Mouse (Mus musculus): ENCODE measurements at regions not wholly inside any gene's neighbourhood (a gene's known extent, or its start where the extent isn't known, plus 50 kb on each side); places are given as distances from the start of the nearest gene placed in this dataset.
A peak's percentile ranks its signal among the peaks of the same experiment; 100 is the strongest.

DNA sequence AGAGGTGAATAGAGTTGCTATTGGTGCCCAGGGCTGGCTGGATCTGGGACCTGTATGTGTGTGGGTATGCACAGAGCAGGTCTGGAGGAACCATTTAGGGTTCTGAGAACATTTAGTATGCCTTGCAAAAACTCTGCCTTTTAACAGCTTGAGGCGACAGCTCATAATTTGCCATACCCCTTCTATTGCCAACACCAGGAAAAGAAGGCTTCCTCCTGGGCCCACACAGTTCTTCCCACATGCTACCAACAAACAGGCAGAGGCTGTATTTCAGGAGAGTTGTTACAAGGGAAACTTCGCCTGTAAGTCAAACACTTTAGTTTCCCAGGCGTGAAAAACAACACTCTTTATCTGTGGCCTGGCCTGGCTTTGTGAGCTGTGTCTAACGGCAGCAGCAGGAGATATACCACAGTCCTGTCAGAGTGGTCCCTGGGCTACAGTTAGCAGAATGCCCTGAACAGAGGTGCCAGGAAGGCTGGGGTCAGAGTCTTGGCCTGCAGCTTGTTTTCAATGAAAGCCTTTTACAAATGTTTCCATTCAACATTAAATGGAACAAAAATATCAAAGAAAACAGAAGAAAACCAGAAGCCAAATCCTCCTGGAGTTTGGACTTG is 225.4 kb downstream of the Dhx35 start:
- DNase-seq (ENCODE audit: low spot score in 2 of 2), result no peak

DNA sequence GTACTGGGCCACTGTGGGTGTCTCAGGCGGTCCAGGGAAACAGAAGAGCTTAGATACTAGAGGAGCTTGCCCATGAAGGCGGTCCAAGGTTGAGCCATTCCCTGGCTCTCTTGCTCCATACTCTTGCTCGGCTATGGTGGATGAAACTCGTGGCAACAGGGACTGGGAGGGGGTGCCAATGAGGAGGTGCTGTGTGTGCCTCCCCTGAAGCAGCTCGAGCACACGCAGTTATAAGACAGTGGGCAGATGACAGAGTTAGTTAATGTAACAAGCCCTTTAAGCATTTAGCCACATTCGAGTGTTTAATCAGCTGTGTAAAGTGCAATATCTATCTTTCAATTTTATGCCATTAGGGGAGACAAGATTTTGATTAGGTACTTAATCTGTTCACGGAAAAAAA is 237.5 kb downstream of the Dhx35 start:
- no peak for DNase-seq (ENCODE audit: low spot score in 2 of 2)

DNA sequence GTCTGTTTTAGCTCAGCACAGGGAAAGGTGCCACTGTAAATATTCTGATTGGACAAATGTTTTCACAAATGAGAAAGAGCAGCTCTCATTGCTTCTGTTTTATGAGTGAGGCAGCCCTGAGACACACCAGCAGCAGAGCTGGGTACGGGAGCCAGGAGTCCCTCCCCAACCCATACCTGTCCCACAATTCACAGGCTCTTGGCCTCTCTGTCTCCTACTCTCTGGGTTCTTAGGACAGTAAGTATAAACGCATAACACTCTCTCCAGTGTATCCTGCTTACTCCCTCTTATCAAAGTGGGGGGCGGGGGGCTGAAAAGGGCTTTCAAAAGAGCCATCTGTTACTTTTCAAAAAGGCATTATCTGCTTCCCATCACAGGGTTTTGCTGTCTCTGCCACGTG is 245.3 kb downstream of the Dhx35 start:
- DNase-seq (ENCODE audit: low spot score in 2 of 2), result no peak

DNA sequence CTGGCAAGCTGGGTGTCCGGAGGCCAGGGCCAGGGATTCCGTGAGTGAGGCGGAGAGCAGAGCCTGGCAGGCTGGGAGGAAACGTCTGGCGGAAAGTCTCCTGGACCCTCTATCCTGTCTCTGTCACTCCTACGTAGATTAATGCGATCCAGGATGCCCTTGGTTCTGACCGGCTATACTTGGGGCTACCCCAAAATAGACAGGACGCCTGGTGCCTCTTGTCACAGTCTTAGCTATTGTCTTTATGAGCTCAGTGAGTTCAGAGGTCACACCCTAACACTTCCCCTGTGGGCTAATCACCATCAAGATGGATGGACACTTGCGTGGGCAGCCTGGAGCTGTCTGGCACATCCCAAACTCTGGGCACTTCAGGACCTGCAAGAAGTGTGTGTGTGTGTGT is 258.9 kb downstream of the Dhx35 start:
- no peak for DNase-seq (ENCODE audit: low spot score in 2 of 2)

DNA sequence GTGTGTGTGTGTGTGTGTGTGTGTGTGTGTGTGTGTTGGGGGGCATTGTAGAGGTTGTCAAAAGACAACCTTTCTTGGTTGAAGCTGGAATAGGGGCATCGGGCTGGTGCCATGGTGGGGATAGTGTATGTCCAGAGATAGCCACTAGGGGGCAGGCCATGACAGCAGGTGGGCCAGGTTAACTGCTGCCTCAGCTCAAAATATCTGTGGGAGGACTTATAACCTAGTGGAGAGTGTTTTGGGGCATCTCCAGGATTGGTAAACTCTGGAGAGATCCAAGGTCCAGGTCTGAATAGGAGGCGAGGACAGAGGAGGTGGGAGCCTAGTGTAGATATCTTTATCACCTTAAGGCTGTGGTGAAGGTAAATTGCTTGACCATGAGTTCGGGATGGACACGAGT is 259.3 kb downstream of the Dhx35 start:
- peak; percentile 76 to 77 for DNase-seq (ENCODE audit: low spot score in 2 of 2)

DNA sequence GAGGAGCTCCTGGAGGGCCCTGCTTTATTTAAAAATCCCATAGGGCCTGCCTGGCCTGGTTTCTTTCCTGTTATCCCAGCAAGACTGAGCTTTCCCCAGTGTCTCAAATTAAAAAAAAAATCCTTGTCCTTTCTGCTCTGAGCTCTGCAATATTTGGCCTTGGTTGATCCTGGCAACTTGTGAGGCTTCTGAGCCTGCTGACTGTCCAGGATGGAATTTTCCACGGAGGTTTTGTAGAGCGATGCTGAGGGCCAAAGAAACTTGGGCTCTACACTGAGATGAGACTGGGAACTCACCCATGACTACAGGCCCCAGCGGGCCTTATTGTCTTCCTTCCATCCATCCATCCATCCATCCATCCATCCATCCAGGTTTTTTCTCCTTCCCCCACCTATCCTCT is 259.8 kb downstream of the Dhx35 start:
- DNase-seq (ENCODE audit: low spot score in 2 of 2), result no peak

DNA sequence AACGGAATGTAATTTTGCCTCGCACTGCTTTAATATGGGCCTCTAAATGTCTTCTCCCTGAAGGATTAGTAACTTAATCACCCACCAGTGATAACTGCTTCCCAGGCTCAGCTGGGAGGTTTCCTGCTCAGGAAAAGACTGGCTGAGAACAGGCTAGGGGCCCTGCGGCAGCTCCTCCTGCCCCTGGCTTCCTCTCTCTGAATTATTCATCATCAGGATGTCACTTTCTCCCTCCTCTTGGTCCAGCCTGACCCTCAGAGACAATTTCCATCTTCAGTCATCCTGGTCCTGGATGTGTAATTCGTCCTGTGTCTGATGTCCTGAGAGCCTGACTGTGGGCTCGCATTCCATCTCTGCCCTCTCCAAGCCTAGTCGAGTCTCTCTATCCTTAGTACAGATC is 261.2 kb downstream of the Dhx35 start:
- no peak for DNase-seq (ENCODE audit: low spot score in 2 of 2)

DNA sequence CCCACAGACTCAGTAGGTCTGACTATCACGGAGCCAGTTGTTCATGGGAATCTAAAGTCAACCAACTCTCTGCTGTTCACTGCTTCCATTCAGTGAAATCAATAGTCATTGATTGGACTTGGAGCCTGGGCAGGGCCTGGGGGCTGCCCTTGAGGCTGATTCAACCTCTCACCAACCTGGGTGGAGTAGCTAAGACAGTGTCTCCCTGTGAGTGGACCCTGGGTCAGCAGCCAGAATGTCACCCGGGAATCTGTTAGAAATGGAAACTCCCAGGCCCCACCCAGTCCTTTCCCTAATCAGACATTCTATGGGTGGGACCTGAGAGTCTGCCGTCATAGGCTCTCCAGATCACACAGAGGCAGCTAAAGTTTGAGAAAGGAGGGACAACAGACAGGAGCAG is 262.4 kb downstream of the Dhx35 start:
- no peak for DNase-seq (ENCODE audit: low spot score in 2 of 2)

DNA sequence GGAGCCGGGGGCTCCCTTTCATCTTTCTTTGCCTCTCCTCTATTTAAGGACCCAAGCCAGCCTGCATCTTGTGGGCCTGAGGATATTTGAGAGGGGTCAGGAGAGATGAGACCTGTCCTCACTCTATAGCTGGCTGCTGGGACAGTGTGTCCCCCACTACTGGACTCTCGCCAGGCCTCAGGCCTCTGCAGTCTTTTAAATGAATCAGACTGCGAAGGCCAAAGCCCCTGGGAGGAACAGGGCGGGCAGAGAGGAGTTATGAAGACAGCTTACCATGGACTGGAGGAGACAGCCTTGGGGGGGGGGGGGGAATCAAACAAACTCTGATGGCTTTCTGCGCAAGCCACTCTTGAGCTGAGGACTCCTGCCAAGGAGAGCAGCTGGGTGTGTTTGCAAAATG is 262.9 kb downstream of the Dhx35 start:
- peak; percentile 60 for DNase-seq (ENCODE audit: low spot score in 2 of 2)

DNA sequence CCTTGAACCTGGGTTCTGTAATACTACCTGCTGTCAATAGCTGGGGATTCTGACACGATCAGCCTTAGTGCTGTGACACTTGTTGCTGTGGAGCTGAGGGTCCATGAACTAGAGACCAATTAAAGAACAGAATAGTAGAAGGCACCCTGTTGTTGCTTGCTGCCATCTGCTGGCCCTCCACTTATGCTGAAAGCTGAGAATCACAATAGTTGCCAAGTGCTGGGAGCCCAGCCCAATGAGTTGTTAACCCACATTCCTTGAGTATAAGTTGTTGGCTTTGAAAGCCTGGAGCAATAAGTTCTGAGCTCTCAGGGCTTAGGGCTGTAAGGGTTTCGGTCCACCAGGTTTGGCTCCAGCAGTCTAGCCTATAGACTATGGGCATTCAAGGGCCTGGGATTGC is 267.7 kb downstream of the Dhx35 start:
- DNase-seq (ENCODE audit: low spot score in 2 of 2), result no peak

DNA sequence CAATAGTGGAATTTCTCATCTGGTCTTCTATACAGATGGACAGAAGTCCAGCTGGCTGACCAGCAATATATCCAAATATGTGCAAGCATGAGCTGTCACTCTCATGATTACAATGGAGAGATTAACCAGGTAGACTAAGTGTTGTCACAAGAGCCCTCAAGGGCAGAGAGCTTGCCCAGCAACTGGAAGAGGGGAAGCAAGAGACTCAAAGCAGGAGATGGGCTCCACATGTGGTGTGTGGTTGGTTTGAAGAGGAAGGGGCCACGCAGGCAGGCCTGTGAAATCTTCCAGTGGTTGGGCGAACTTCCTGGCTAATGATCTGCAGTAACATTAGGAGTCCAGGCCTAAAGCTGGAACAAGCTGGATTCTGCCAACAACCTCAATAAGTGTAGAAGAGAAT is 268.1 kb downstream of the Dhx35 start:
- no peak for DNase-seq (ENCODE audit: low spot score in 2 of 2)

DNA sequence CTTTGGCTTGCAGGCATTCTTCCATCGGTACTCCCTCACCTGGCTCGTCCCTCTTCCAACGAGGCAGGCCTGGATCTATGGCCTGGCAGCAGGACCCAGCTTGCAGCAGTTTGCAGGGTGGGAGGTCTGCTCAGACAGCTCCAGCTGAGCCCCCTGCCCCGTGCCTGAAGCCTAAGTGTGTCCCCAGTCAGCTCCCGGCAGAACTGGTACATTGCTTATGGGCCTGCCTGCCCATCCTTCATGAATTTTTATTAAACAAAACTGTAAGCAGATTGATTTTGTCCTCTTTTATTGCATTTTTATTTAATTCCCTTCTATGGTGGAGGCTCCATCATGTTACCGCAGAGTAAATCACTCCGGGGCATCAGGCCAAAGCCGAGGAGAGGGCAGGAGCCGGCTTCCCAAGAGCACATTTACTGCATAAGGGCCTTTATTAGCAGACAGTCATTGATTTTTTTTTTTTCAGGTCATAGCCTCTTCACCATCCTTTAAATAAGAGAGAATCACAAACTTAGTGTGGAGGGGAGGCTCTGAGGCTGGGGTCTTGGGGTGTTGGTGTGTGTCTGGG is 269.9 kb downstream of the Dhx35 start:
- DNase-seq (ENCODE audit: low spot score in 2 of 2), result no peak

DNA sequence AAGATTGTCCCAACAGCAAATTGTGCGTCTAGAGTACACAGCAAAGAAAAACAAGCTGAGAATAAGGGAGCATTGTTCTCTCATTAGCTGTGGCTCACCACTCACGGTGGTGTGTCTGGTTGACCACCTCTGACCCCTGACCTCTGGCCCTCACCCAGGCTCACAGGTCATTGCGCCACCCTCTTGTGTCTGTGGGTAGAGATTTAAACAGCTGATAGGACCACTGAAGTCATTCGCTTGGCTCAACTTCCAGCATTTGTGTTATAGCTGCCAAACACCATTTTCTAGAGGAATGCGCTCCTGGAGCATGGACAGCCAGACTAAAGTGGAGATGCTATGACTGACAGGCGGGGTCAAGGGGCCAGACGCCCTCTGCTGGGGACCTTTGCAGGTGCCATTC is 272.9 kb downstream of the Dhx35 start:
- DNase-seq (ENCODE audit: low spot score in 2 of 2), result no peak

DNA sequence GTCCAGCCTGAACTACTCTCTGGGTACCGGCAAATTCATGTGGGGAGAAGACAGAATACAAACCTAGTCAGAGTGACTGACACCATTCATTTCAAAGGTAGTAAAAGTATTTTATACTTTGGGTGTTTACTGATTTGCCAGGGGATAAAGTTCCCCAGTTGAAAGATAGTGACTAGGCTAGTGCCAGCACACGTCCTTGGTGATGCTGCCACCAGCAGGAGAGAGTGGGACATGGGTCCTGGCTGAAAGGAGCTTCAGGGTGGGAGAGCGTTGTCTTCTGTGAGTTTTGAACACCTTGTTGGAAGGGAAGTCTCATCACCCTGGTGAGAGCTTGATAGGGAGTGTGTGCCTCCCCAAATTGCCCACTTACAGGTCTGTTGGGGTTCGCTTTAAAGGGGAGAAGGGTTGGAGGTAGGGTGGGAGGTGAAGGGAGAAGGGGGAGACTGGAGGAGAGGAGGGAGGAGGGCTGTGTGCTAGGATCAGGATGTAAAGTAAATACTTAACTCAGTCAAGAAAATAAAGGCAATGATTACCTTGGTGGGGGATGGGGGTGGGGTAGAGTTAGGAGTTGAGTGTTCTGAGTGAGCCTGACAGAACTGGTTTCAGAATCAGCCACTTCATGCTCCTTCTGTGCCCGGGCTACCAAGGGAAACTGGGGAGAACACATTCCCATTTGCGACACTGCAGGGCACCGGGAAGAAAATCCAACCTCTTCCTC is 273.9 kb downstream of the Dhx35 start:
- DNase-seq (ENCODE audit: low spot score in 2 of 2), result no peak

DNA sequence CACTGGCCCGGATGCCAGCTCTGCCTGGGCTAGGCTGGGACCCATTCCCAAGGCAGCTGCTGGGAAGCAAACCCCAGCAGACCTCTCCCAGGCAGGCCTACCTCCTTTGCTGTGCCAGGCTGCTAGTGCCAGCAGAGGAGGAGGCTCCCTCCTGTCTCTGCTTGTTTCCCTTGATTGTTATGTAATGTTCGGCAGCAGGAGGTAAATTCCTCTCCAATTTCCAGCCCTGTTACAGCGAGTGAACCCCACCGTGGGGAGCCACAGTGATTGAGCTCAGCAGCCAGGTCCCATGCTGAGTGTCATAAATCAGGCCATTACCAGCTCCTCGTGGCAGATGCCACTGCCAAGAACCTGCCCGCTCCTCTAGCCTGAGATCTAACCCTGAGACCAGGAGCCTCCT is 274.6 kb downstream of the Dhx35 start:
- no peak for DNase-seq (ENCODE audit: low spot score in 2 of 2)

DNA sequence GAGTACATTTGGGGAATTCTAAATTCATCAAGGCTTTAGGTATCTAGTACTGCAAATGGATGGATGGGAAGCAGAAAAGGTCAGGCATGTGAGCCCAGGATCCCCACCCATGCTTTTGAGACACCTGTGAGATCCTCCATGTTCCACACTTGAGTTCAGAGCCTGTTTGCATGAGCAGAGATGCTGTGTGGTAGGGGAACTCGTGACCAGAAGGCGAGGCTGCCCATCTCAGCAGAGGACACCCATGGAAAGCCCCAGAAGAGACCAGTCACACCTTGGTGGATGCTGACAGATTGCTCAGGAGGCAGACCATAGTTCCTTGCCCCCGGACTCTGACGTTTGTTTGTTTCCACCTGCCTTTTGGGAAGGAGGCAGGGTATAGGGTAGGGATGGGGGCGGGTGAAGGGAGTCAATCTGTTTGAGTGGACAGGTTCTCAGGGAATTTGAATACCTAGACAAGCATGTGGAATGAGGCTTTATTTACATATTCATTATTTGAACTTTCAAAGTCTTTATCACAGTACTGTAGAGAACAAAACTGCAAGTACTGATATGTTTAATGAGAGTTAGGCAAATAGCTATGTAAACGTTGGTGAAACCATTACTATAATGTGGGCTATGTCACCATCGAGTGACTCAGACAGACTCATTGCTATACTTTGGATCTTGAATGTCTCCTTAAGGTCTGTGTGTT is 278.5 kb downstream of the Dhx35 start:
- DNase-seq (ENCODE audit: low spot score in 2 of 2), result no peak

DNA sequence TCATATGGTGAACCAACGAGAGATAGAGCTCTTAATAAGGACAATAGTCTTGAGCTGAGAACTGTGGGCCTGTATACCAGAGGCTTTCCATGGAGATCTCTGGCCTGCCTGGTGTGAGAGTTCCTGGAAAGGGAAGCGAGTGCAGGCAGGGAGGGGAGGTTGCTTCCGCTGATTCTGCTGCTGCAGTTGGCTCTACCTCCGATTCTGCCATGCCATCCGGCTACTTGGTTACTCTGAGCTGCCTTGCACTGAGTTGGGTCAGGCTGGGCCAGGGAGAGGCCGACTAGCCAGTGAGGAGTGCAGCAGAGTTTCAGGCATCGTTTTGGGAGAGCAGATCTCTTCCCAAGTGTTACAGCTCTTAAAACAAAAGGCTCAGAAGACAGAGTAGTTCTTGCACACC is 285.2 kb downstream of the Dhx35 start:
- no peak for DNase-seq (ENCODE audit: low spot score in 2 of 2)

DNA sequence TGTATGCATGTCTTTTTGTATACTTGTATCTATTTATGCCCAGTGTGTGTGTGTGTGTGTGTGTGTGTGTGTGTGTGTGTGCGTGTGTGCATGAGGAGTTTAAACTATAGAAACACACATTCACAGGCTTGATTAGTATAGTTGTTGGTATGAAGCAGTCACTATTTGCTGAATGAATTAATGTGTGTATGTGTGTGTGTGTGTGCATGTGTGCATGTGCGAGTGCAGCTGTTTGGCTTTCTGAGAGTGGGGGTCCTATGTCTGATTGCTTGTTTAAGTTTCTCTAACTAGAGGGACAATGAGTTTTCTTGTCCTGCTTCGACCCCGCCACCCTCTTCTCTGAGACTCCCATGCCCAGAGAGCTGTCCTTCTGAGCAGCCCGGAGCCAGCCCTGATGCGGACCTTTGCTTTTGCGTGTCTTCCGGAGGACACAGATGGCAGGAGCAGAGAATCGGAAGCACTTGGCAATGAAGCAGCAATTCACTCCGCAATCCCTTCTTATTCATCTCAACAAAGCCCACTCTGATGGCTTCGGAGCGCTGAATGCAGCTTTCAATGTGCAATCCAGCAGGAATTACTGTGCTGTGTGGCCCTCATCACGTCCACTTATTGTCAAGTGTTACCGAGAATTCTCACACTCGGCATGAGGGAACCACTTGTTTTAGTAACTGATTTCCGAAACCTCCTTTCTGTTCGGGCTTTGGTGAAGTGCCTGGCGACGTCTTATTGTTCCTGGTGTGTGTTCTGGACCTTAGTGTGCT is 286.4 kb downstream of the Dhx35 start:
- no peak for DNase-seq (ENCODE audit: low spot score in 2 of 2)

DNA sequence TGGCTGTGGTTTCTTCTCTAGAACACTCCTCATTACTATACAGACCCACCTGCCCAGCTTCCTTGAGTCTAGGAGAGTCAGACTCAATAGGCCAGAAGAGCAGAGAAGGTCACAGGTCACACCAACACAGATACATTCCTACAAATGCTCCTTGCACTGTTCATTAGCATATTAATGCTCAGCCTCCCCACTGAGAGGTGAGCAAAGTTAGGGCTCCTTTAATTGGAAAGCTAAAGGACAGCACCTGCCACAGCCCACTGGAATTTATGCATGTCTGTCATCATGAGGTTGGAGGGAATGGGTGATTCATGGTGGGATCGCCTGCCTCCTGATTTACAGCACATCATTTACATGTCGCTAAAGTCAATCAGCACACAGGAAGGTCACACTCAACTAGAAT is 292.2 kb downstream of the Dhx35 start:
- DNase-seq (ENCODE audit: low spot score in 2 of 2), result no peak

DNA sequence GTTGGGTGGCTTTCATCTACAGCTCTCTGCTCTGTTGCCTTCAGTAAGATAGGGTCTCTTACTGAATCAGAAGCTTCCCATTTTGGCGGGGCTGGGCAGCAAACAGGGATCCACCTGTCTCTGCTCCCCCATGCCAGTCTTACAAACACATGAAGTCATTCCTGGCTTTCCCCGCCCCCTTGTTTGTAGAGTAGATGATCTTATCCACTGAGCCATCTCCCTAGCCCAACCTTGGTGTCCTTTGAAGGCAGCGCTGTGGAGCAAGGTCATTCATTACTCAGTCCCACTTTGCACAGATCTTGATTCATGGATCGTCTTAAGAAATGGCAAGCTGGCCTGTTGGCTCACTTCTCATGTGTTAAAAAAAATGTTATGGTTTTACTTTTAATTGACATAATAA is 293.6 kb downstream of the Dhx35 start:
- DNase-seq (ENCODE audit: low spot score in 2 of 2), result peak in 1 of 2 experiments; percentile 9

DNA sequence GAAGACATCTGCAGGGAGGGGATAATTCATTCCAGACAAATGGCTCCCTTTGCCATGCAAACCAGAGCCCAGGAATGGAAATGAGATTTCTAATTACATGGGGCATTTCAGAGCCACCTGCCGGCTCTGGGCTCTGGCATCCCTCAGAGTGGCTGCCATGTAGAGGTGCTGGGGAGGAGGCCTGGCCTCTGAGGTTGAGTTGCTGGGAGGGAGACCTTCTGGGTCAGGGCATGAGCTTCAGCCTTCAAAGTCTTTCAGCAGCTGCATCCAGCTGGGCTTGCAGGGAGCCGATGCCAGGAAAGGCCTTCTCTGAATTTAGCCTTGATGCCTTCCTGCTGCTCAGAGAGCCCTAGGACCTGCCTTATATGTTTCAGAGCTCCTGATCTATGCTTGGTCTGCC is 302.1 kb downstream of the Dhx35 start:
- DNase-seq (ENCODE audit: low spot score in 2 of 2), result no peak

DNA sequence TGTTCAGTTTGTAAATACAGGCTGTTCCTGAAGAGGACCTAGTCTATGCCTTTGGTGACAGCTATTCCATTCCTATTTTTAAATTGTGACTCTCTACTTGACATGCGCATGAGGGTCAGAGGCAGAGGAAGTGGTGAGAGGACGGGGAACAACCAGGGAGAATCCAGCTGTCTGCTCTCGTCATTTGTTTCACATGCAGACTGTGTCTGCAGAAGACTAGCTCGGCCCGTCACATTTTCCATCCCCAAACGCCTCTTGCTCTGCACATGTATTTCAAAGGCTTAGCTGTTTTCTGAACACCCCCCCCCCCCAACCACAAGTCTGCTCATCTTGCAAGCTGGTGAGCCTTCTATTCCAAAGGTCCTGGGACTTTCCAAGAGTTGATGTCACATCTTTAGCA is 339.4 kb downstream of the Dhx35 start:
- DNase-seq (ENCODE audit: low spot score in 2 of 2), result no peak

Measured in adrenal gland, adult 18-20 months (tissue).